Mouse (Mus musculus): Measurements from ENCODE around the gene Clca1.

DNA sequence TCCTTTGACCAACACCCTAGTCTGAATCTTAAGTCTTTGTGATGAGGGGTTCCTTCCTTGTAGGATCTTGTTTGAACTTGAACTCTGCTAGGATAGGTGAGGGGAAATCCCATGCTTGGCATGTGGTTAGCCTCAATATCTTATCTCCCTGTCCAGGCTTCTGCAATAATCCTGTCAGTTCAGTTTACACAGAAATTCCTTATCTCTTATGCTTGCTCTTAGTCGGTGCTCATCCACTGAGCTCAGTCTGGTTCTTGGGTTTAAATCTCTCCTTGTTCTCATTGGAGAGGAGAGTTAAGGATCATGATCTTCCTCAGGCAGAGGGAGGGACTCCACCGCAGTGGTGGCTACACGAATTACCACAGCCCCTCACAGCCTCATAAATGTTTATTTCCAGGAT is 17.2 kb upstream of the Clca1 start:
- TF ChIP-seq POLR2A (IDR thresholded peaks at IDR 0.05; ENCODE audit: extremely low read depth, insufficient read depth, low read length) = no peak
- TF ChIP-seq CTCF (IDR thresholded peaks at IDR 0.05; ENCODE audit: low read depth, low read length) = no peak
